Mouse (Mus musculus): ENCODE data around the gene Clip4. TPM values are rescaled to one million over a fixed set of nuclear protein-coding genes. Genes with fewer than 3 reads are reported as not detected.

Clip4 gene
- polyA plus RNA-seq, 1 experiment from 2014 or later: 1.3 TPM

DNA sequence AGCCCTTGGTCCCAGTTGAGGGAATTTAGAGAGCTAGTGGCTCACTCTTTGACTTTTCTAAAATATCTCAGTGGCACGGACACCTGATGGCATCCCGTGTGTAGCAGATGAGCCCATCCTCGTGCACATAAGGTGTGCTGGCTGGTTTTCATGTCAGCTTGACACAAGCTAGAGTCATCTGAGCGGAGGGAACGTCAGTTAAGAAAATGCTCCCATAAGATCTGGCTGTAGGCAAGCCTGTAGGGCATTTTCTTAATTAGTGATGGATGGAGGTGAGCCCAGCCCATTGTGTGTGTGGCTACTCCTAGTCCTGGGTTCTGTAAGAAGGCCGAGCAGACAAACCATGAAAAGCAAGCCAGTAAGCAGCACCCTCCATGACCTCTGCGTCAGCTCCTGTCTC lies 103.7 kb downstream of the Clip4 start:
- ATAC-seq (replicated peaks; ENCODE audit: low FRiP score) (no peak), DNase-seq (ENCODE audit: low spot score) (no peak)
- no peak overlapping the region for H3K4me2 ChIP-seq
- H3K9ac ChIP-seq (ENCODE audit: low read depth, low read length): no peak overlapping the region
- H3K9me3 ChIP-seq (ENCODE audit: control insufficient read depth, low read length): no peaks in the 10 kb centered on the region
- 72% methylated on average over 7 of the region's 7 CpGs for WGBS
- H3K4me1 ChIP-seq (replicated peaks; ENCODE audit: control insufficient read depth, insufficient read depth, low read length): no peaks in the 10 kb centered on the region
- no peak overlapping the region for H3K4me3 ChIP-seq (ENCODE audit: low read depth, low read length)
- no peak overlapping the region for H3K27ac ChIP-seq (ENCODE audit: low read depth, low read length)
- H3K27me3 ChIP-seq (replicated peaks; ENCODE audit: control insufficient read depth, insufficient read depth, low read length): peaks cover 14% of the 10 kb centered on the region; the same call in 1 of the 2 replicates
- no peaks in the 10 kb centered on the region for H3K36me3 ChIP-seq (ENCODE audit: control insufficient read depth, insufficient read depth, low read length)

DNA sequence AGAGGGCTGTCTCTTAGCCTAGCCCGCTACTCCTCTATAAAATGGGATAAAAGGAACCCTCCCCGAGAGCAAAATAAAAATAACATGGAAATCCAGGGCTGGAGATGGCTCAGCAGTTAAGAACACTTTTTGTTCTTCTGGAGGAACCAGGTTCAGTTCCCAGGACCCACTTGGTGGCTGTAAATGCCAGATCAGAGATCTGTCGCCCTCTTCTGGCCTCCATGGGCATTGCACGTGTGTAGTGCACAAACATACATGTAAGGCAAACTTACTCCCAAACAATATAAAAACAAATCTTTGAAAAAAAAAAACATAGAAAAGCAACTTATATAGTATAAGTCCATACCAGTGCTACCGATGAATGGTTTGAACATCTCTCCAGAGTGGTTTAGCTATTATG lies 104.7 kb downstream of the Clip4 start:
- no peaks in the 10 kb centered on the region for H3K4me1 ChIP-seq (replicated peaks; ENCODE audit: control insufficient read depth, insufficient read depth, low read length)
- DNase-seq (ENCODE audit: low spot score) (no peak), ATAC-seq (replicated peaks; ENCODE audit: low FRiP score) (no peak)
- H3K4me2 ChIP-seq: no peak overlapping the region
- WGBS: 44% methylated on average over 5 of the region's 5 CpGs
- no peak overlapping the region for H3K4me3 ChIP-seq (ENCODE audit: low read depth, low read length)
- H3K36me3 ChIP-seq (ENCODE audit: control insufficient read depth, insufficient read depth, low read length): no peaks in the 10 kb centered on the region
- peaks cover 14% of the 10 kb centered on the region; the same call in 1 of the 2 replicates for H3K27me3 ChIP-seq (replicated peaks; ENCODE audit: control insufficient read depth, insufficient read depth, low read length)
- no peak overlapping the region for H3K9ac ChIP-seq (ENCODE audit: low read depth, low read length)
- H3K9me3 ChIP-seq (ENCODE audit: control insufficient read depth, low read length): no peaks in the 10 kb centered on the region
- H3K27ac ChIP-seq (ENCODE audit: low read depth, low read length): no peak overlapping the region

DNA sequence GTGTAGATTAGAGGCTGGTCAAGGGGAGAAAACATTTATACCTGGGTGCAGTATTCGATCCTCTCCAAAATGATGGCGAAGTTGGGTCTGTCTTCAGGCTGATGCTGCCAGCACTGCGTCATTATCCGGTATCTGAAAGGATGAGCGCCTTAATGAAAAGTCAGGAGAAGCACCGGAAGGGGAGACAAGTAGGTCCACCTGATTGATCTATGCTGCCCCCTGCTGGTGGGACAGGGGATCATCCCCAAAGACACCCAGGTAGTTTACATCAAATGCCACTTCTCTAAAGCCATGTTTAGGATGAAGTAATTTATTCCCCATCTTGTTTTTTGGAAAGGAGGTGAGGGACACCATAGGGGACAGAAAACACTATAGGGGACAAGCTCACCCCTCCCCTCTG lies 105.8 kb downstream of the Clip4 start:
- DNase-seq (ENCODE audit: low spot score) (no peak), ATAC-seq (replicated peaks; ENCODE audit: low FRiP score) (no peak)
- Histone ChIP-seq H3K27me3 (replicated peaks; ENCODE audit: control insufficient read depth, insufficient read depth, low read length) (peaks cover 8% of the 10 kb centered on the region; the same call in 1 of the 2 replicates), H3K4me2 (no peak overlapping the region), H3K4me1 (replicated peaks; ENCODE audit: control insufficient read depth, insufficient read depth, low read length) (no peaks in the 10 kb centered on the region), H3K4me3 (ENCODE audit: low read depth, low read length) (no peak overlapping the region), H3K9ac (ENCODE audit: low read depth, low read length) (no peak overlapping the region), H3K27ac (ENCODE audit: low read depth, low read length) (no peak overlapping the region), H3K36me3 (ENCODE audit: control insufficient read depth, insufficient read depth, low read length) (no peaks in the 10 kb centered on the region), H3K9me3 (ENCODE audit: control insufficient read depth, low read length) (no peaks in the 10 kb centered on the region)
- 42% methylated on average over 6 of the region's 6 CpGs for WGBS

DNA sequence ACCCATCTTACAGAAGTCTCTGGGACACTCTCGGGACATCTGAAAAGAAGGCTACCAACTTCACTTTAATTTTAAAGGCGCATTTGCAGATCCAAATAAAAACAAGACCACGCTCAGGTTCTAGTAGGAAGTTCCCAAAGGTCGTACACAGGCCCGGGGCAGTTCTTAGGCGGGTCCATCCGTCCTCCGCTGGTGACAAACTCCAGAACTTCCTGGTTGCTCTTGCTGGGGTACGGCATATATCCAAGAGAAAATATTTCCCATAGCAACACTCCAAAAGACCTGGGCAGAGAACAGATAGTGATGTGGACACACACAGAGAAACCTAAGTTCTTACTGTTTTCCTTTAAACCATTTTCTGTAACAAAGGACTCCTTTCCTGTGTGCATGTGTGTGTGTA lies 106.5 kb downstream of the Clip4 start:
- WGBS: 81% methylated on average over 9 of the region's 9 CpGs

GRCm38 (mm10) chr17:71875492-71875891 lies 107.2 kb downstream of the Clip4 start:
- no peak overlapping the region for H3K4me2 ChIP-seq
- DNase-seq (ENCODE audit: low spot score) (no peak), ATAC-seq (replicated peaks; ENCODE audit: low FRiP score) (no peak)
- no peaks in the 10 kb centered on the region for H3K4me1 ChIP-seq (replicated peaks; ENCODE audit: control insufficient read depth, insufficient read depth, low read length)
- no peak overlapping the region for H3K9ac ChIP-seq (ENCODE audit: low read depth, low read length)
- no peaks in the 10 kb centered on the region for H3K36me3 ChIP-seq (ENCODE audit: control insufficient read depth, insufficient read depth, low read length)
- H3K9me3 ChIP-seq (ENCODE audit: control insufficient read depth, low read length): no peaks in the 10 kb centered on the region
- WGBS: 82% methylated on average over 7 of the region's 7 CpGs
- H3K27me3 ChIP-seq (replicated peaks; ENCODE audit: control insufficient read depth, insufficient read depth, low read length): no peaks in the 10 kb centered on the region
- H3K4me3 ChIP-seq (ENCODE audit: low read depth, low read length): no peak overlapping the region
- no peak overlapping the region for H3K27ac ChIP-seq (ENCODE audit: low read depth, low read length)

More for the DNA sequence above, 106.5 kb downstream of the Clip4 start:
- ATAC-seq (replicated peaks; ENCODE audit: low FRiP score) (no peak), DNase-seq (ENCODE audit: low spot score) (no peak)
- Histone ChIP-seq H3K36me3 (ENCODE audit: control insufficient read depth, insufficient read depth, low read length) (no peaks in the 10 kb centered on the region), H3K4me3 (ENCODE audit: low read depth, low read length) (no peak overlapping the region), H3K9me3 (ENCODE audit: control insufficient read depth, low read length) (no peaks in the 10 kb centered on the region), H3K4me1 (replicated peaks; ENCODE audit: control insufficient read depth, insufficient read depth, low read length) (no peaks in the 10 kb centered on the region), H3K4me2 (no peak overlapping the region), H3K27me3 (replicated peaks; ENCODE audit: control insufficient read depth, insufficient read depth, low read length) (peaks cover 1% of the 10 kb centered on the region; the same call in 1 of the 2 replicates), H3K9ac (ENCODE audit: low read depth, low read length) (no peak overlapping the region), H3K27ac (ENCODE audit: low read depth, low read length) (no peak overlapping the region)

DNA sequence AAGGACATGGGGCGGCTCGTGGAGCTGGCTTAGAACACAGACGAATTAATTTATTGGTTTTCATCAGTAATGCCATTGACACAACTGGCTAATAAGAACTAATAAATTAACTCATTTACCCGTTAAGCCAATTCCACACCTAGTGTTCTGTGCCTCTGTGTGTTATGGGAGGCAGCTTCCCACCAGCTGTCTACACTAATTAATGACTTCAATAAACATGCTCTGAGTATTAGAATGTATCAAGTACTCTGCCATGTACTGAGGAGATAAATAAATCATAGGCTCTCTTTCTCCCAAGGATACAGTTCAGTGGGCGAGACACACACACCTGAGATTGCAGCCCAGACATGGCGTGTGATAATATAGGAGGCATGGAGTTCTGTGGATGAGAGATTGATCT lies 113.1 kb downstream of the Clip4 start:
- H3K27ac ChIP-seq (ENCODE audit: low read depth, low read length): no peak overlapping the region
- ATAC-seq (replicated peaks; ENCODE audit: low FRiP score) (no peak), DNase-seq (ENCODE audit: low spot score) (no peak)
- no peaks in the 10 kb centered on the region for H3K9me3 ChIP-seq (ENCODE audit: control insufficient read depth, low read length)
- H3K36me3 ChIP-seq (ENCODE audit: control insufficient read depth, insufficient read depth, low read length): no peaks in the 10 kb centered on the region
- no peaks in the 10 kb centered on the region for H3K27me3 ChIP-seq (replicated peaks; ENCODE audit: control insufficient read depth, insufficient read depth, low read length)
- no peaks in the 10 kb centered on the region for H3K4me1 ChIP-seq (replicated peaks; ENCODE audit: control insufficient read depth, insufficient read depth, low read length)
- 83% methylated on average over 6 of the region's 6 CpGs for WGBS
- H3K4me2 ChIP-seq: no peak overlapping the region
- H3K4me3 ChIP-seq (ENCODE audit: low read depth, low read length): no peak overlapping the region
- no peak overlapping the region for H3K9ac ChIP-seq (ENCODE audit: low read depth, low read length)

- no peak for DNase-seq (ENCODE audit: low spot score)
Measured at GRCm38 (mm10) chr17:71909107-71909506, 140.8 kb downstream of the Clip4 start.

DNA sequence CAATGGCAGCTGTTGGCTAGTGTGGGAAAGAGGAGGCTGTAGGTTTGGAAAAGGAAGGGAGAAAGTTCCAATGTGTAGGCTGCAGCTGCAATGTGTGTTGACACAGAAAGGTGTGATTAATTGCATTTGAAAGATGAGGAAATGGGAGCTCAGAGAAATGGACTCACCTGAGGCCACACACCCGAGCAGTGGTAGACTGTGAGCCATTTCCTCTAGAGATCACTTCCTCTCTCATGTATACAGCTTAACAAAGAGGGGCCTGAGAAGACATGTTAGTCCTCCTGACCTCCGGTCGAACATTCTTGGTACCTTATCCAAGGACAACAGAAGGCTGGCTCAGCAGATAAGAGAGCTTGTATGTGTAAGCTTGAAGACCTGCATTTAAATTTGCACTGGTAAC lies 144.9 kb downstream of the Clip4 start:
- Histone ChIP-seq H3K9me3 (ENCODE audit: control insufficient read depth, low read length) (no peaks in the 10 kb centered on the region), H3K9ac (ENCODE audit: low read depth, low read length) (no peak overlapping the region), H3K27me3 (replicated peaks; ENCODE audit: control insufficient read depth, insufficient read depth, low read length) (no peaks in the 10 kb centered on the region), H3K4me3 (ENCODE audit: low read depth, low read length) (no peak overlapping the region), H3K4me2 (no peak overlapping the region), H3K36me3 (ENCODE audit: control insufficient read depth, insufficient read depth, low read length) (no peaks in the 10 kb centered on the region), H3K27ac (ENCODE audit: low read depth, low read length) (no peak overlapping the region), H3K4me1 (replicated peaks; ENCODE audit: control insufficient read depth, insufficient read depth, low read length) (no peaks in the 10 kb centered on the region)
- DNase-seq (ENCODE audit: low spot score) (no peak), ATAC-seq (replicated peaks; ENCODE audit: low FRiP score) (no peak)
- WGBS: 32% methylated on average over 3 of the region's 3 CpGs

More at GRCm38 (mm10) chr17:71909107-71909506, 140.8 kb downstream of the Clip4 start:
- Histone ChIP-seq H3K36me3 (ENCODE audit: control insufficient read depth, insufficient read depth, low read length) (no peaks in the 10 kb centered on the region), H3K27me3 (replicated peaks; ENCODE audit: control insufficient read depth, insufficient read depth, low read length) (no peaks in the 10 kb centered on the region), H3K9me3 (ENCODE audit: control insufficient read depth, low read length) (no peaks in the 10 kb centered on the region), H3K4me1 (replicated peaks; ENCODE audit: control insufficient read depth, insufficient read depth, low read length) (no peaks in the 10 kb centered on the region), H3K27ac (ENCODE audit: low read depth, low read length) (no peak overlapping the region), H3K4me2 (no peak overlapping the region), H3K9ac (ENCODE audit: low read depth, low read length) (no peak overlapping the region), H3K4me3 (ENCODE audit: low read depth, low read length) (no peak overlapping the region)
- 41% methylated on average over 3 of the region's 3 CpGs for WGBS
- no peak for ATAC-seq (replicated peaks; ENCODE audit: low FRiP score)
